Mouse (Mus musculus) C2C12 (cell line): ENCODE results near the gene Ankrd36. TPM values are rescaled to one million over a fixed set of nuclear protein-coding genes. Genes with fewer than 3 reads are reported as not detected.

Experiments used
- H3K27me3 ChIP-seq: one replicate; pipeline ENCODE4 v1.6.1; 2011; ENCODE audit not compliant: control insufficient read depth, insufficient read depth, insufficient read length
- H3K36me3 ChIP-seq: one replicate; pipeline ENCODE4 v1.6.1; 2011; ENCODE audit not compliant: control insufficient read depth, insufficient read depth
- H3K4me3 ChIP-seq: one replicate; pipeline ENCODE4 v1.5.1; 2011; ENCODE audit warnings: mild to moderate bottlenecking, control low read depth; ENCODE audit not compliant: poor library complexity, insufficient read depth, severe bottlenecking
- H3K79me2 ChIP-seq: one replicate; pipeline ENCODE4 v1.6.1; 2011; ENCODE audit not compliant: control insufficient read depth, insufficient read depth
- H3K79me3 ChIP-seq: one replicate; pipeline ENCODE4 v1.6.1; 2011; ENCODE audit warnings: low read depth, control low read depth
- H3ac ChIP-seq: one replicate; pipeline ENCODE3; 2011; ENCODE audit warnings: low read depth; ENCODE audit not compliant: control insufficient read depth, insufficient read length
- CEBPB ChIP-seq: IDR thresholded peaks from one replicate; pipeline ENCODE4 v1.6.1; 2011; ENCODE audit warnings: low read depth, mild to moderate bottlenecking, control low read depth, moderate library complexity
- CTCF ChIP-seq: IDR thresholded peaks from one replicate; pipeline ENCODE4 v1.5.1; 2011; ENCODE audit not compliant: control insufficient read depth, insufficient read depth, insufficient read length
- FOSL1 ChIP-seq: IDR thresholded peaks from one replicate; pipeline ENCODE4 v1.8.0; 2011; ENCODE audit warnings: mild to moderate bottlenecking, low read length; ENCODE audit not compliant: poor library complexity, insufficient read depth, severe bottlenecking
- MAX ChIP-seq: IDR thresholded peaks from one replicate; pipeline ENCODE4 v1.6.1; 2011; ENCODE audit warnings: mild to moderate bottlenecking, control low read depth
- MYOD1 ChIP-seq: IDR thresholded peaks from one replicate; pipeline ENCODE4 v1.6.1; 2011; ENCODE audit warnings: low read depth; ENCODE audit not compliant: control insufficient read depth, insufficient read length
- MYOG ChIP-seq: IDR thresholded peaks from one replicate; pipeline ENCODE4 v1.6.1; 2011; ENCODE audit not compliant: control insufficient read depth, insufficient read length; ENCODE audit errors: extremely low read depth
- USF1 ChIP-seq: IDR thresholded peaks from one replicate; pipeline ENCODE4 v1.6.1; 2011; ENCODE audit warnings: low read depth, mild to moderate bottlenecking, control low read depth, moderate library complexity
- polyA plus RNA-seq: library from polyadenylated mRNA; unstranded; fragments of >200 nt; fragmentation: generic; extraction: Trizol; gene quantifications from one replicate; pipeline ENCODE4 v1.2.1, GENCODE M21; 2012; ENCODE audit warnings: missing spikeins

The Ankrd36 gene
- polyA plus RNA-seq, 1 experiment = not detected

- H3K36me3 ChIP-seq = no peaks in the 10 kb centered on the region
- peaks cover 7% of the 10 kb centered on the region for H3K27me3 ChIP-seq
- no peak overlapping the region for H3K4me3 ChIP-seq
- no peak overlapping the region for H3ac ChIP-seq
- H3K79me2 ChIP-seq = no peaks in the 10 kb centered on the region
- TF ChIP-seq MYOD1 (no peak), CTCF (no peak), MYOG (no peak), MAX (no peak), FOSL1 (no peak), CEBPB (no peak), USF1 (no peak)
- no peaks in the 10 kb centered on the region for H3K79me3 ChIP-seq
These were observed 73.6 kb downstream of the Ankrd36 start for GRCm38 (mm10) chr11:5643085-5643484.

GRCm38 (mm10) chr11:5650321-5650720 lies 80.8 kb downstream of the Ankrd36 start:
- TF ChIP-seq MAX (no peak), FOSL1 (no peak), CTCF (no peak), CEBPB (no peak), MYOD1 (no peak), USF1 (no peak), MYOG (no peak)
- no peaks in the 10 kb centered on the region for H3K79me3 ChIP-seq
- H3K4me3 ChIP-seq = no peak overlapping the region
- no peaks in the 10 kb centered on the region for H3K36me3 ChIP-seq
- no peaks in the 10 kb centered on the region for H3K79me2 ChIP-seq
- H3K27me3 ChIP-seq = peaks cover 4% of the 10 kb centered on the region
- no peak overlapping the region for H3ac ChIP-seq

GRCm38 (mm10) chr11:5682541-5682940 lies 113.1 kb downstream of the Ankrd36 start:
- Histone ChIP-seq H3K79me3 (no peaks in the 10 kb centered on the region), H3K27me3 (peaks cover 12% of the 10 kb centered on the region), H3K4me3 (no peak overlapping the region), H3K79me2 (no peaks in the 10 kb centered on the region), H3ac (no peak overlapping the region), H3K36me3 (no peaks in the 10 kb centered on the region)
- TF ChIP-seq USF1 (no peak), CEBPB (no peak), MAX (no peak), MYOG (no peak), FOSL1 (no peak), CTCF (no peak), MYOD1 (no peak)

GRCm38 (mm10) chr11:5684283-5684682 lies 114.8 kb downstream of the Ankrd36 start:
- no peaks in the 10 kb centered on the region for H3K79me2 ChIP-seq
- no peaks in the 10 kb centered on the region for H3K79me3 ChIP-seq

GRCm38 (mm10) chr11:5691775-5692174 lies 122.3 kb downstream of the Ankrd36 start:
- peaks cover 15% of the 10 kb centered on the region for H3K27me3 ChIP-seq
- TF ChIP-seq USF1 (no peak), FOSL1 (no peak), MYOG (no peak), CEBPB (no peak), MAX (no peak), MYOD1 (no peak), CTCF (no peak)
- no peaks in the 10 kb centered on the region for H3K79me2 ChIP-seq
- H3K36me3 ChIP-seq = no peaks in the 10 kb centered on the region
- H3K79me3 ChIP-seq = no peaks in the 10 kb centered on the region
- H3K4me3 ChIP-seq = no peak overlapping the region
- no peak overlapping the region for H3ac ChIP-seq

More at GRCm38 (mm10) chr11:5684283-5684682, 114.8 kb downstream of the Ankrd36 start:
- Histone ChIP-seq H3K27me3 (peaks cover 14% of the 10 kb centered on the region), H3ac (no peak overlapping the region), H3K36me3 (no peaks in the 10 kb centered on the region), H3K4me3 (no peak overlapping the region)
- no peak for TF ChIP-seq CEBPB
- no peak for TF ChIP-seq FOSL1
- TF ChIP-seq MYOG = no peak
- no peak for TF ChIP-seq MAX
- no peak for TF ChIP-seq USF1
- no peak for TF ChIP-seq CTCF
- TF ChIP-seq MYOD1 = no peak
